8 mouse cellular contexts compared by ENCODE assay signal in genomic region chr5:136907991-136908857, GRCm38 (mm10). TPM values are rescaled to one million over a fixed set of nuclear protein-coding genes. Genes with fewer than 3 reads are reported as not detected.
DNase-seq lines count a peak whose midpoint lies in the region; ATAC-seq and TF ChIP-seq lines count a peak whose summit lies in the region.

Gene Ift22 (plus strand): TSS chr5:136908150.

- peak; percentile 96 for ATAC-seq in cerebellum, adult (ENCODE audit: insufficient number of reproducible peaks, low FRiP score, low TSS enrichment)
- peak; percentile 99 for ATAC-seq in forebrain, postnatal 0 days
- ATAC-seq in lung, embryonic 15.5 days (ENCODE audit: borderline replicate concordance, extremely low read depth, low FRiP score, low TSS enrichment) = peak; percentile 92

- H3K4me1 ChIP-seq in ES-Bruce4 (ENCODE audit: control insufficient read depth, insufficient read depth, low read length) = no peaks in the 10 kb centered on the region
- no peaks in the 10 kb centered on the region; the same call in 1 of the 2 replicates for H3K4me1 ChIP-seq in forebrain, postnatal 0 days (ENCODE audit: insufficient read depth)
- 0 out of 2 replicates have a peak, but pooled peaks cover 10% of the 10 kb centered on the region for H3K4me1 ChIP-seq in lung, embryonic 15.5 days

- TF ChIP-seq POLR2A in ES-Bruce4 (IDR thresholded peaks at IDR 0.05; ENCODE audit: insufficient read depth, low read length) = no peak

- no peaks in the 10 kb centered on the region for H3K27me3 ChIP-seq in ES-Bruce4 (ENCODE audit: control insufficient read depth, insufficient read depth, low read length, poor library complexity, severe bottlenecking)
- H3K27me3 ChIP-seq in forebrain, postnatal 0 days (ENCODE audit: insufficient read depth, low read length) = no peaks in the 10 kb centered on the region
- H3K27me3 ChIP-seq in lung, embryonic 15.5 days = no peaks in the 10 kb centered on the region

- H3K9ac ChIP-seq in ES-Bruce4 (ENCODE audit: low read depth, poor library complexity, severe bottlenecking) = peak within 1 kb of the TSS; percentile 25; the same call in 1 of the 2 replicates
- H3K9ac ChIP-seq in forebrain, postnatal 0 days = peak within 1 kb of the TSS; percentile 74
- H3K9ac ChIP-seq in lung, embryonic 15.5 days = peak within 1 kb of the TSS; percentile 70

- no peaks in the 10 kb centered on the region for H3K36me3 ChIP-seq in ES-Bruce4 (ENCODE audit: control insufficient read depth, insufficient read depth, low read length, poor library complexity, severe bottlenecking)
- H3K36me3 ChIP-seq in forebrain, postnatal 0 days (ENCODE audit: insufficient read depth) = peaks cover 19% of the 10 kb centered on the region
- peaks cover 17% of the 10 kb centered on the region; the same call in 1 of the 2 replicates for H3K36me3 ChIP-seq in lung, embryonic 15.5 days

- no peaks in the 10 kb centered on the region for H3K9me3 ChIP-seq in ES-Bruce4 (replicated peaks; ENCODE audit: control insufficient read depth, insufficient read depth, low read length, poor library complexity, severe bottlenecking)
- no peaks in the 10 kb centered on the region for H3K9me3 ChIP-seq in forebrain, postnatal 0 days (ENCODE audit: low read length)
- H3K9me3 ChIP-seq in lung, embryonic 15.5 days = no peaks in the 10 kb centered on the region

- H3K27ac ChIP-seq in ES-Bruce4 (ENCODE audit: insufficient read depth, low read length) = no peak within 1 kb of the TSS
- peak within 1 kb of the TSS; percentile 42 for H3K27ac ChIP-seq in forebrain, postnatal 0 days (ENCODE audit: low read depth, low read length)
- H3K27ac ChIP-seq in lung, embryonic 15.5 days = no peak within 1 kb of the TSS

- 9% methylated on average over 32 of the region's 32 CpGs for WGBS in forebrain, postnatal 0 days
- 7% methylated on average over 32 of the region's 32 CpGs for WGBS in lung, embryonic 15.5 days

- TF ChIP-seq EP300 in ES-Bruce4 (IDR thresholded peaks at IDR 0.05; ENCODE audit: insufficient read depth, low read depth, low read length) = no peak

- DNase-seq in forebrain, postnatal 0 days = peak; percentile 94
- peak; percentile 94 for DNase-seq in heart, postnatal 4 days
- peak; percentile 90 to 93 for DNase-seq in layer of hippocampus, adult 8-10 months (ENCODE audit: low spot score in 2 of 2)
- peak; percentile 84 for DNase-seq in ovary, adult 18-20 months (ENCODE audit: low spot score)
- DNase-seq in thymus, postnatal 0 days (ENCODE audit: low spot score) = peak; percentile 83

- no peak for TF ChIP-seq CTCF in ES-Bruce4 (IDR thresholded peaks at IDR 0.05; ENCODE audit: low read depth, low read length)
- no peak for TF ChIP-seq CTCF in forebrain, postnatal 0 days (IDR thresholded peaks at IDR 0.05; ENCODE audit: low read depth)

- peak within 1 kb of the TSS; percentile 66 for H3K4me3 ChIP-seq in ES-Bruce4 (ENCODE audit: low read depth, low read length)
- peak within 1 kb of the TSS; percentile 70 for H3K4me3 ChIP-seq in forebrain, postnatal 0 days (ENCODE audit: low read depth, low read length)
- peak within 1 kb of the TSS; percentile 82 for H3K4me3 ChIP-seq in lung, embryonic 15.5 days

- peak within 1 kb of the TSS; percentile 56 for H3K4me2 ChIP-seq in forebrain, postnatal 0 days (ENCODE audit: low read depth)
- H3K4me2 ChIP-seq in lung, embryonic 15.5 days = peak within 1 kb of the TSS; percentile 74

RNA-seq across cellular contexts. Expression of gene Ift22, which starts in this region (rescaled TPM):
- 9.3 and 10.1 TPM in 2 replicates for polyA plus RNA-seq in ES-Bruce4 (2011; ENCODE audit: insufficient read depth, insufficient read length, low read depth, missing spikeins)
- total RNA-seq in forebrain, postnatal 0 days (2014; rRNA removed) = 30.7 and 35.9 TPM in 2 replicates
- polyA plus RNA-seq in forebrain, postnatal 0 days (2015; fragmentation: Nextera tagmentation; extraction: Ambion mirVana) = 125 and 134 TPM in 2 replicates
- 10 to 100 TPM; 14.2 to 14.3 TPM for total RNA-seq in heart, postnatal 4 days (2021)
- total RNA-seq in layer of hippocampus, adult 8-10 months (2022) = 10 to 100 TPM; 70.1 to 86.2 (median 80.7) TPM
- polyA plus RNA-seq in lung, embryonic 15.5 days (2015; fragmentation: Nextera tagmentation; extraction: Ambion mirVana) = 84.6 and 87.1 TPM in 2 replicates
- 36.7 and 40.5 TPM in 2 replicates for polyA plus RNA-seq in thymus, postnatal 0 days (2015; fragmentation: Nextera tagmentation; extraction: Ambion mirVana)
